ENCODE assay signal across 16 mouse cellular contexts in genomic region chr13:46690559-46691241, GRCm38 (mm10). TPM values are rescaled to one million over a fixed set of nuclear protein-coding genes. Genes with fewer than 3 reads are reported as not detected.
A peak's percentile ranks its signal among the peaks of the same experiment; 100 is the strongest.
DNase-seq lines count a peak whose midpoint lies in the region; ATAC-seq lines count a peak whose summit lies in the region.
"Had no signal": no experiment of that assay in that cellular context is flagged by ENCODE, and none has a peak within 500 bp of the region (broad histone marks: within the 10 kb centered on the region; RNA-seq: fewer than 3 reads in every experiment).

No protein-coding gene starts in this region.

- ATAC-seq in embryonic facial prominence, embryonic 14.5 days (ENCODE audit: low read depth) = no peak
- ATAC-seq: intestine, embryonic 16.5 days had no signal

- DNase-seq in embryonic facial prominence, embryonic 14.5 days (ENCODE audit: low spot score) = no peak
- DNase-seq in embryonic facial prominence, embryonic 10.5 days (ENCODE audit: low spot score) = no peak
- DNase-seq in thymus, postnatal 14 days = peak; percentile 36
- DNase-seq in thymus, postnatal 4 days = no peak
- DNase-seq in induced T-regulatory cell, adult 2 months (ENCODE audit: low read depth) = peak; percentile 92
- no peak for DNase-seq in right cerebral cortex, postnatal 14 days
- no peak for DNase-seq in heart, embryonic 10.5 days (ENCODE audit: low spot score)
- DNase-seq in retina, postnatal 1 day = no peak
- DNase-seq: cerebellum, postnatal 25 days; kidney, postnatal 10 days; lung, adult 18-20 months; lung, postnatal 36 days had no signal

- peaks cover 76% of the 10 kb centered on the region for H3K36me3 ChIP-seq in embryonic facial prominence, embryonic 14.5 days (ENCODE audit: control insufficient read depth, insufficient read depth, low read length)
- H3K36me3 ChIP-seq in embryonic facial prominence, embryonic 10.5 days (replicated peaks) = peaks cover 99% of the 10 kb centered on the region
- peaks cover 74% of the 10 kb centered on the region for H3K36me3 ChIP-seq in heart, embryonic 10.5 days

- no peaks in the 10 kb centered on the region for H3K9me3 ChIP-seq in embryonic facial prominence, embryonic 14.5 days (ENCODE audit: control insufficient read depth, low read length)
- H3K9me3 ChIP-seq in embryonic facial prominence, embryonic 10.5 days = no peaks in the 10 kb centered on the region
- H3K9me3 ChIP-seq in heart, embryonic 10.5 days = no peaks in the 10 kb centered on the region
- H3K9me3 ChIP-seq: embryonic facial prominence, embryonic 13.5 days; heart, embryonic 15.5 days; midbrain, embryonic 12.5 days had no signal

- H3K27ac ChIP-seq in embryonic facial prominence, embryonic 14.5 days (replicated peaks; ENCODE audit: low read depth, low read length) = 0 out of 2 replicates have a peak overlapping the region, but pooled peaks have one; percentile 6
- no peak overlapping the region for H3K27ac ChIP-seq in embryonic facial prominence, embryonic 10.5 days (replicated peaks)
- H3K27ac ChIP-seq in heart, embryonic 10.5 days = no peak overlapping the region
- H3K27ac ChIP-seq: embryonic facial prominence, embryonic 13.5 days; heart, embryonic 15.5 days; midbrain, embryonic 12.5 days had no signal

- no peak overlapping the region for H3K4me3 ChIP-seq in embryonic facial prominence, embryonic 14.5 days (ENCODE audit: low read depth, low read length)
- no peak overlapping the region for H3K4me3 ChIP-seq in embryonic facial prominence, embryonic 10.5 days
- no peak overlapping the region for H3K4me3 ChIP-seq in heart, embryonic 10.5 days
- H3K4me3 ChIP-seq: embryonic facial prominence, embryonic 13.5 days; heart, embryonic 15.5 days; midbrain, embryonic 12.5 days had no signal

- H3K4me2 ChIP-seq in embryonic facial prominence, embryonic 14.5 days (ENCODE audit: low read depth, low read length) = no peak overlapping the region
- H3K4me2 ChIP-seq: embryonic facial prominence, embryonic 13.5 days; heart, embryonic 15.5 days; midbrain, embryonic 12.5 days had no signal

- H3K27me3 ChIP-seq in embryonic facial prominence, embryonic 14.5 days (replicated peaks; ENCODE audit: control insufficient read depth, insufficient read depth, low read length) = no peaks in the 10 kb centered on the region
- no peaks in the 10 kb centered on the region for H3K27me3 ChIP-seq in embryonic facial prominence, embryonic 10.5 days (replicated peaks; ENCODE audit: low read depth, poor library complexity, severe bottlenecking)
- H3K27me3 ChIP-seq in heart, embryonic 10.5 days (ENCODE audit: insufficient read depth, poor library complexity, severe bottlenecking) = no peaks in the 10 kb centered on the region
- H3K27me3 ChIP-seq: embryonic facial prominence, embryonic 13.5 days; heart, embryonic 15.5 days; midbrain, embryonic 12.5 days had no signal

- no peak overlapping the region for H3K9ac ChIP-seq in embryonic facial prominence, embryonic 14.5 days (ENCODE audit: low read depth, low read length)
- H3K9ac ChIP-seq: embryonic facial prominence, embryonic 13.5 days; heart, embryonic 15.5 days; midbrain, embryonic 12.5 days had no signal

- no peaks in the 10 kb centered on the region for H3K4me1 ChIP-seq in embryonic facial prominence, embryonic 14.5 days (ENCODE audit: control insufficient read depth, insufficient read depth, low read length)
- H3K4me1 ChIP-seq in embryonic facial prominence, embryonic 10.5 days = no peaks in the 10 kb centered on the region
- no peaks in the 10 kb centered on the region for H3K4me1 ChIP-seq in heart, embryonic 10.5 days
- H3K4me1 ChIP-seq: embryonic facial prominence, embryonic 13.5 days; midbrain, embryonic 12.5 days had no signal

- 89% methylated on average over 4 of the region's 4 CpGs for WGBS in embryonic facial prominence, embryonic 14.5 days
- 90% methylated on average over 4 of the region's 4 CpGs for WGBS in embryonic facial prominence, embryonic 10.5 days
- 81% methylated on average over 4 of the region's 4 CpGs for WGBS in heart, embryonic 10.5 days

RNA-seq across cellular contexts. Expression of gene Fam8a1, which starts 21.4 kb away (rescaled TPM):
- polyA plus RNA-seq in embryonic facial prominence, embryonic 14.5 days (2014; fragmentation: Nextera tagmentation; extraction: Ambion mirVana) = 13.3 and 14.6 TPM in 2 replicates
- 5.8 and 7.1 TPM in 2 replicates for polyA plus RNA-seq in embryonic facial prominence, embryonic 10.5 days (2016; fragmentation: Nextera tagmentation; extraction: Ambion mirVana)
- 8.3 and 11.6 TPM in 2 replicates for polyA plus RNA-seq in heart, embryonic 10.5 days (2016; fragmentation: Nextera tagmentation; extraction: Ambion mirVana)

RNA-seq across cellular contexts. Expression of gene Nup153, which starts 37.0 kb away (rescaled TPM):
- polyA plus RNA-seq in embryonic facial prominence, embryonic 14.5 days (2014; fragmentation: Nextera tagmentation; extraction: Ambion mirVana) = 31.5 and 31.8 TPM in 2 replicates
- polyA plus RNA-seq in embryonic facial prominence, embryonic 10.5 days (2016; fragmentation: Nextera tagmentation; extraction: Ambion mirVana) = 34.3 and 36.9 TPM in 2 replicates
- polyA plus RNA-seq in heart, embryonic 10.5 days (2016; fragmentation: Nextera tagmentation; extraction: Ambion mirVana) = 20.0 and 31.0 TPM in 2 replicates

Comparison
In these comparisons a context has a peak if more than half of its experiments do, and no peak if none do; other contexts are left out.
1. DNase-seq: peak in thymus, postnatal 14 days (single experiment) and induced T-regulatory cell, adult 2 months (single experiment); none in embryonic facial prominence, embryonic 14.5 days (single experiment), embryonic facial prominence, embryonic 10.5 days (single experiment), thymus, postnatal 4 days (single experiment), right cerebral cortex, postnatal 14 days (single experiment), heart, embryonic 10.5 days (single experiment) and retina, postnatal 1 day (single experiment).